Mouse (Mus musculus) midbrain, postnatal 0 days (tissue): ENCODE data around the gene Rbfox1. TPM values are rescaled to one million over a fixed set of nuclear protein-coding genes. Genes with fewer than 3 reads are reported as not detected.
A peak's percentile ranks its signal among the peaks of the same experiment; 100 is the strongest.

ENCODE experiments used
- ATAC-seq: fragments of 200-750 bp; cut with Nextera tagmentation; 2 replicates; pipeline ENCODE4 v1.8.0; 2017; ENCODE audit warnings: moderate number of reproducible peaks, mild to moderate bottlenecking, moderate TSS enrichment, moderate library complexity; ENCODE audit not compliant: low FRiP score
- DNase-seq: peaks from one replicate; pipeline ENCODE4 v3.0.0-alpha.2; 2015; ENCODE audit warnings: low spot score
- H3K27ac ChIP-seq: fragments of 300-500 bp; sonication (generic); 2 replicates; pipeline ENCODE4 v1.5.1; 2014; ENCODE audit warnings: low read depth, mild to moderate bottlenecking, low read length, mixed read lengths
- H3K27me3 ChIP-seq: fragments of 300-500 bp; sonication (generic); 2 replicates; pipeline ENCODE4 v1.6.1; 2014; ENCODE audit warnings: low read length, control low read depth, mixed read lengths; ENCODE audit not compliant: insufficient read depth
- H3K36me3 ChIP-seq: fragments of 300-500 bp; sonication (generic); 2 replicates; pipeline ENCODE4 v1.6.1; 2014; ENCODE audit warnings: low read length, control low read depth, mixed read lengths; ENCODE audit not compliant: insufficient read depth
- H3K4me1 ChIP-seq: fragments of 300-500 bp; sonication (generic); 2 replicates; pipeline ENCODE4 v1.6.1; 2014; ENCODE audit warnings: mild to moderate bottlenecking, control low read depth, antibody characterized with exemption, low read length, mixed read lengths; ENCODE audit not compliant: insufficient read depth
- H3K4me2 ChIP-seq: fragments of 300-500 bp; sonication (generic); 2 replicates; pipeline ENCODE4 v1.6.1; 2014; ENCODE audit warnings: low read depth, mild to moderate bottlenecking, low read length, mixed read lengths; ENCODE audit not compliant: poor library complexity, severe bottlenecking
- H3K4me3 ChIP-seq: fragments of 300-500 bp; sonication (generic); 2 replicates; pipeline ENCODE4 v1.5.1; 2014; ENCODE audit warnings: low read depth, mild to moderate bottlenecking, low read length, moderate library complexity
- H3K9ac ChIP-seq: fragments of 300-500 bp; sonication (generic); replicated peaks from 2 replicates; pipeline ENCODE4 v1.6.1; 2014; ENCODE audit warnings: mild to moderate bottlenecking, low read length, moderate library complexity, mixed read lengths; ENCODE audit not compliant: poor library complexity, severe bottlenecking
- H3K9me3 ChIP-seq: fragments of 300-500 bp; sonication (generic); 2 replicates; pipeline ENCODE4 v1.6.1; 2016; ENCODE audit warnings: low read length, control low read depth
- CTCF ChIP-seq: IDR thresholded peaks from 2 replicates; pipeline ENCODE4 v1.5.1; 2016; ENCODE audit warnings: antibody characterized with exemption, mild to moderate bottlenecking
- WGBS: fragments of 180-500 bp; shearing (Covaris S2); extraction: QIAGEN DNeasy Blood & Tissue Kit; methylation state at CpG from one replicate; pipeline ENCODE4 v1.1.7; 2014; 5-methylcytosine and 5-hydroxymethylcytosine counted together
- polyA plus RNA-seq: library from polyadenylated mRNA; unstranded; fragments of >200 nt; fragmentation: Nextera tagmentation; extraction: Ambion mirVana; gene quantifications from 2 replicates; pipeline ENCODE4 v1.2.1, GENCODE M21; 2015
- total RNA-seq: library from RNA; depleted of rRNA; stranded (reverse); fragments of >200 nt; gene quantifications from 2 replicates; pipeline ENCODE4 v1.2.3, GENCODE M21; 2014

Gene Rbfox1
- total and polyA plus RNA-seq, 2 experiments from 2014 or later: 142 to 242 TPM

DNA sequence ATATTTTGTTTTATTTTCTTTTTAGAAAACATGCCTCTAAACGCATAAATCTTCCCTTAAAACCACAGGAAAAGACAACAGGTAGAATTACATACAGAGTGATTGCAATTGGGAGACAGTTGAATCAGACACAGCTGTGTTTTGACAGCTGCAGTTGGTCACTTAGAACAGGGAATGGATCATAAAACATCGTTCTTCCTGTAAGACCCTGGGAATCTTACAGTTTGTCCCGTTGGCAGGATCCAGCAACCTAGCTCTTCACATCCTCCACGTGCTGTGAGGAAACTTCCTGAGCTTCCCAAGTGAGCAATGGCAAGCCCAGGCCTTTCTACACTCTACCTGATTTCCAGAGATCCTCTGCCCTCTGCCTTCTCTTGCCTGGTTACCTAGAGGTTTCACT, 959.5 kb downstream of the Rbfox1 start:
- ATAC-seq (no peak), DNase-seq (no peak)
- H3K4me2 ChIP-seq: no peak overlapping the region
- 78% methylated on average over 4 of the region's 4 CpGs for WGBS
- no peaks in the 10 kb centered on the region for H3K27me3 ChIP-seq
- no peak overlapping the region for H3K9ac ChIP-seq
- no peaks in the 10 kb centered on the region for H3K36me3 ChIP-seq
- peaks cover 5% of the 10 kb centered on the region; the same call in 1 of the 2 replicates for H3K4me1 ChIP-seq
- H3K27ac ChIP-seq: no peak overlapping the region
- H3K9me3 ChIP-seq: no peaks in the 10 kb centered on the region
- TF ChIP-seq CTCF: no peak
- H3K4me3 ChIP-seq: no peak overlapping the region

DNA sequence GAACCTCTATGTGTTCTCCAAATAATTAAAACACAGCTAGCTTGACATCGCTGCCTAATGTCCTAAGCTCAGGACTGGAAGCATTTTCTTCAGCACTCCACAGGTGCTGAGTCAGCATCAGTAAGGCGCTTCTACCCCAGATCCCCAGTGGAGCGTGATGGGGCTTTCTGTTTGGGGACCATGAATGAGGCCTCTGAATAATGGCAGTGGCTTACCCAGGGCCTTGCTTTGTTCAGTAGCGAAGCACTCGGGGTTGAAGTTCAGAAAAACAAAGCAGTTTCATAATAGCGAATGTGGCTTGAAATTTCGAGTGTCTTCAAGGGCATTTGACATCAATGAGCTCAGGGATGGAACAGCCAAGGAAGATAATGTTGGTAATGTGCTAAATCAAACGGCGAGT, 966.2 kb downstream of the Rbfox1 start:
- DNase-seq (no peak), ATAC-seq (no peak)
- no peak overlapping the region for H3K4me3 ChIP-seq
- H3K36me3 ChIP-seq: no peaks in the 10 kb centered on the region
- H3K4me2 ChIP-seq: no peak overlapping the region
- no peaks in the 10 kb centered on the region for H3K27me3 ChIP-seq
- H3K9me3 ChIP-seq: no peaks in the 10 kb centered on the region
- H3K4me1 ChIP-seq: no peaks in the 10 kb centered on the region
- H3K27ac ChIP-seq: no peak overlapping the region
- TF ChIP-seq CTCF: no peak
- 27% methylated on average over 9 of the region's 9 CpGs for WGBS
- H3K9ac ChIP-seq: no peak overlapping the region

DNA sequence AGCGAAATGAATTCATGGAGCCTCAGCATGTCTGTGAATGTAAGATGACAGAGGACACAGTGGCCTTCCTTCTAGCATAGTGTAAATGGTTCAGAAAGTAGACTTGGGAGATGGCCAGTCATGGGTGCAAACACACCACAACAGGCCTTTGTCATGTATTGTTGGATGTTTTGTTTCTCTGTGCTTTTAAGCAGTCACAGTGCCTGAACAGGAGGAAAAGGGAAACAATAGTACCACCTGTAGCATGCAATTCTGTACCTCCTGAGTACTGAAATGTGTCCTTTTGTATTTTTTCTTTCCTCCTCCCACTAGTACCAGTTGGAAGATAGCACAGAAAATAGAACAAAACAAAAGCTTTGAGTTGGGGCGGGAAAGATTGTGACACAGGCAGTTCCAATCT, 968.6 kb downstream of the Rbfox1 start:
- Histone ChIP-seq H3K9me3 (no peaks in the 10 kb centered on the region), H3K27me3 (no peaks in the 10 kb centered on the region), H3K4me1 (no peaks in the 10 kb centered on the region), H3K36me3 (no peaks in the 10 kb centered on the region), H3K4me3 (no peak overlapping the region), H3K9ac (no peak overlapping the region), H3K27ac (no peak overlapping the region), H3K4me2 (no peak overlapping the region)
- DNase-seq (no peak), ATAC-seq (no peak)
- WGBS: 66% methylated on average over 2 of the region's 2 CpGs
- TF ChIP-seq CTCF: no peak

DNA sequence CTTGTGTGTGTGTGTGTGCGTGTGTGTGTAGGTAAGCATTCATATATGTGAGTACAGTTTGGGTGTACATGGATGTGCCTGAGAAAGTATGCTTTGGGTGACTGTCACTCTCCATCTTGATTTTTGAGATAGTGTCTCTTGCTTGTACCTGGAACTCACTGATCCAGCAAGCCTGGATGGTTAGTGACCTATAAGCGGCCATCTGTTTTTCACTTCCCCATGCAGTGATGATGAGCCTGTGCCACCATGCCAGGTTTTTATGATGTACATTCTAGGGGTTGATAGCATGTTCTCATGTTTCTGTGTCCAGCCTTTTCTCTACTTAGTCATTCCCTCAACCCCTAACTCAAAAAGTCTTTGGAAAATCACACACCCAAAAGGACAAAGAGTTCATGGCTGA, 976.5 kb downstream of the Rbfox1 start:
- H3K4me2 ChIP-seq: no peak overlapping the region
- no peak overlapping the region for H3K4me3 ChIP-seq
- no peaks in the 10 kb centered on the region for H3K4me1 ChIP-seq
- no peaks in the 10 kb centered on the region for H3K27me3 ChIP-seq
- no peak overlapping the region for H3K27ac ChIP-seq
- WGBS: 91% methylated on average over 2 of the region's 2 CpGs
- TF ChIP-seq CTCF: no peak
- DNase-seq (no peak), ATAC-seq (no peak)
- no peak overlapping the region for H3K9ac ChIP-seq
- H3K9me3 ChIP-seq: no peaks in the 10 kb centered on the region
- H3K36me3 ChIP-seq: no peaks in the 10 kb centered on the region

DNA sequence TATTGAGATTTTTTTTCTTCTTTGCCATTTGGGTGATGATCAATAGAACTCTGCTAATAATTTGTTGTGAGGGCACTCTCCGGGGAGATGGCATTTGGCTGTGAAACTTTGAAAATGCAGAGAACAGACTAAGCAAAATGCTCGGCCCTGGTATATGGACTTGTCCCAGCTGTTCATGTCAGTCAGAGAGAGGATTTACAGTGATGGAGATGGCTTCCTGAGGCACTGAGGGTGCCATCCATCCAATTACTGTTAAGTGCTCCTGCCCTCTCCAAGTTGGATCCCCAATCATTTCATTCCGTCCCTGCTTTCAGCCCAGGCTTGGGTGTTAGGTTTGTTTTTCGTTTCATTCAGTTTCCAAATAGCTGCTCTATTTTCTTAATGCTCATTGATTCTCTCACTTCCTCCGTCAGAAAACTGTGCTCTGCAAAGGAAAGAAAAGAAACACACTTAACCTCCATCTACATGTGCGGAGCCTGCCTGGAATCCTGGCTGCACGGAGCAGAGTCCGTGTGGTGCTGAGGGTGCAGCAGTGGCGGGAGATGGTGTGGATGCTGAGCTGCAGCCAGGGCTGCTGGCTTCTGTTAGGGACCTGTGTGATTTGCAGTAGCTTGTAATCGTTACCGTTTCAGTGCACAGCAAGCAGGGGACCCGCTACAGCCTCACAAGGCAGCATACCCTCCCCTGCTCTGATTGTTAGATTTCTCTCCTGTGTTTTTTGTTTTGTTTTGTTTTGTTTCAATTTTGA, 997.7 kb downstream of the Rbfox1 start:
- H3K27ac ChIP-seq: peak overlapping the region; percentile 14; the same call in 1 of the 2 replicates
- H3K27me3 ChIP-seq: no peaks in the 10 kb centered on the region
- 0 out of 2 replicates have a peak overlapping the region, but pooled peaks have one; percentile 19 for H3K9ac ChIP-seq
- no peaks in the 10 kb centered on the region for H3K36me3 ChIP-seq
- TF ChIP-seq CTCF: no peak
- 29% methylated on average over 12 of the region's 12 CpGs for WGBS
- H3K9me3 ChIP-seq: no peaks in the 10 kb centered on the region
- no peak overlapping the region for H3K4me3 ChIP-seq
- H3K4me1 ChIP-seq: no peaks in the 10 kb centered on the region; the same call in 1 of the 2 replicates
- DNase-seq: peak; percentile 17
- peak overlapping the region; percentile 21; the same call in 1 of the 2 replicates for H3K4me2 ChIP-seq
- no peak for ATAC-seq

DNA sequence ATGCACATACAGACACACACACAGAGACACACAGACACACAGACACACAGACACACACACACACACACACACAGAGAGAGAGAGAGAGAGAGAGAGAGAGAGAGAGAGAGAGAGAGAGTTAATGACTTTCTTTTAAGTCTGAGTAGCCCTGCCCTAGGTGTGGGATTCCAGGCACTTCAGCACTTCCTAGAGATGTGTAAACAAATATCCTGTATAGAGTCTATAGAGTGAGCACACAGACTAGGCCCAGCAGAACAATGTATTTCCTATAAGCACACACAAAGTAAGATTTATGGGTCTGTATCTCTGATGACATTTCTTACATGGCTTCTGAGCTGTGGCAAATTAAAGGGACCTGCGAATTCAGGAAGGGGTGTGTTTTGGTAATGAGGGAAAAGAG, 998.6 kb downstream of the Rbfox1 start:
- Histone ChIP-seq H3K4me2 (no peak overlapping the region), H3K4me3 (no peak overlapping the region), H3K36me3 (no peaks in the 10 kb centered on the region), H3K9ac (no peak overlapping the region), H3K27me3 (no peaks in the 10 kb centered on the region), H3K9me3 (no peaks in the 10 kb centered on the region), H3K27ac (no peak overlapping the region), H3K4me1 (no peaks in the 10 kb centered on the region; the same call in 1 of the 2 replicates)
- no peak for DNase-seq
- no peak for ATAC-seq
- TF ChIP-seq CTCF: no peak
- 60% methylated on average over 1 of the region's 1 CpGs for WGBS
